Mouse (Mus musculus) embryo, embryonic 10 days (tissue): ENCODE data around the gene Zfp148.

Experiments used
- DNase-seq: peaks from one replicate; pipeline ENCODE4 v3.0.0-alpha.2; 2015; ENCODE audit warnings: low spot score

Zfp148 gene

DNA sequence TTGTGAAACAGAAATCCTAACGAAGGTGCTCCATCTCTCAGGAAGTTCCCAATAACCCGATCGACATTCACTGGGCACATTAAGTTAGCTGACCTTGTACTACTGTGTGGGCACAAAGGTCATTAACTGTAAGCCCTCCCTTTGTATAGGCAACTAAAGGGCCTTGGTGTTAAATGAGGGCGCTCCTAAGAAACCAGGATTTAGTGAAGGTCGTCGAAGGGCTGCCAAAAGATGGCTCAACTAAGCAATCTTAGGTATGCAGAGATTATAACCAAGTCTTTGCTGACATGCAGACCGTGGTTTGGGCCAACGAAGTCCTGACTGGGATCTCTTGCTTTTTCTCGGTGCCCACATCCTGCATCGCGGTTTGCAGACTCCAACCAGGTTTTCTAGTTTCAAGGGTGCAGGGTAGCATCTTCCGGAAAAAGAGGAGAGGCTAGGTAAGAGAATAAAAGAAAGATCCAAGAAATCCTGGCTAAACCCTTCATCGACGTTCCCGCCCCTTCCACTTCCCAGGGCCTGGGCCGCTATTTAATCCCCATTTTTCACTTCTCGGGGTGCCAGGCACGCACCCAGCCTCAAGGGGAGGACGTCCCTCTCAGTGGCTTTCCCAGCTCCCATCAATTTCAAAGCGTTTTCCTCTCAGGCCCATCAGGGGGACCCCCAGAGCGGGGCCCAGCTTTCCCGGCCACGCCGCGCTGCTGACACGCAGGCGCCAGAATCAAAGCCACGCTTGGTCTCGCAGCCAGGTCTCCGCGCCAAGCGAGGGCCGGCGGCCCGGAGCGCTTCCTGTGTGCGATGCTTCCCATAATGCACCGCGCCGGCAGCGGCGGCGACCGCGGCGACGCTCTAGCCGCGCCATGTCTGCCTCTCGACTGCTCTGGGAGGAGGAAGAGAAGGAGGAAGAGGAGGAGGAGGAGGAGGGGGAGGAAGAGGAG, at the start of gene Zfp148:
TSS of gene Zfp148 (plus strand) at position 893 of the 938 bp plus-strand sequence.
- DNase-seq = peak; percentile 94

GRCm38 (mm10) chr16:33333015-33333414, 47.6 kb upstream of the Zfp148 start:
- no peak for DNase-seq

DNA sequence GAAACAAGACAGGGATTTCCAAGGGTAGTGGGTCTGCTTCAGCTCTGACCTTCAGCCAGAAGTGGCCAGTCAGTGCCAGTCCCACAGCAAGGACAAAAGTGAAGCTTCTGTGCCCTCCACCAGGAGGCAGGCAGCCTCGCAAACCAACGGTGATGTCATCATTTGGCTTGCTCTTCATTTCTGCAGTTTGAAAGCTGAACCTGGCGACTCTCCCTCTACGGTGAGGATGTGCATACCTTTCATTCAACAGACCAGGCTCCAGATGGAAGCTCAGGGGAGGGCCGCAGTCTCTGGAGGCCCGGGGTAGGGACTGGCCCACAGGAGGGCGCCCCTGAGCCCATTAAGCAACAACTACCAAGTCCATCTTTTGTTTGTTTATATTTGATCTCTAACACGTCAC, 43.5 kb upstream of the Zfp148 start:
- DNase-seq = peak; percentile 74

DNA sequence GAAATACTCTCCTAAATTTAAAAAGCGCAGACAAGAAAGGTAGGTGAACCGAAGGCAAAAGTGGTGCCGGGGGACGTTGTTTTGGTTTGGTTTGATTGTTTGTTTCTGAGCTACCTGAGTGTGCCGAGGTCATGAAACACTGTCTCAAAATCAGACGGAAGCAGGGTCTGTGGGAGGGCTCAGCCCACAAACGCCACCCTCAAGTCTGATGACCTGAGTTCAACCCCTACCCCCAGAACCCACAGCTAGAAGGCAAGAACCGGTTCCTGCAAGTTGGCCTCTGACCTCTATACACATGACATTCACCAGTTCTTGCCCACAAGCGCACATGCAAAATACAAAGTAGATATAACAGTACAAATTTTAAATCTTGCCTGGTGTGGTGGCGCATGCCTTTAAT, 43.0 kb upstream of the Zfp148 start:
- no peak for DNase-seq

GRCm38 (mm10) chr16:33338492-33338891, 42.1 kb upstream of the Zfp148 start:
- DNase-seq = no peak

DNA sequence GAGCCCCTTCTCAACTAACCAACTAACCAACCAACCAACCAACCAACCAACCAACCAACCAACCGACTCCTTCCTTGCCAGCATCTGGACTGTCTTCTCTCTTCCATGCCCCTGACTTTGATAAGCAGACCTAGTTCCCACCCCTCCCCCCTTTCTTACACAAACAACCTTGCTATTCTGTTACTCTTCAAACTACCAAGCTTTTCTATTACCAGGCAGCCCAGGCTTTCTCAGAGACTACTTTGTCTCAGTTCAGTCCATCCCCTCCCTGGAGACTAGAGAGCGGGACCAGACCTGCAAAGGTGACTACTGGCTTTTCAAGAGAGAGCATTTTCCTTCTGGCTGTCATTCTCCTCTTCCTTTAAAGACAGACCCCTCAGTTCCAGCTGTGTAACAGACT, 41.2 kb upstream of the Zfp148 start:
- no peak for DNase-seq

DNA sequence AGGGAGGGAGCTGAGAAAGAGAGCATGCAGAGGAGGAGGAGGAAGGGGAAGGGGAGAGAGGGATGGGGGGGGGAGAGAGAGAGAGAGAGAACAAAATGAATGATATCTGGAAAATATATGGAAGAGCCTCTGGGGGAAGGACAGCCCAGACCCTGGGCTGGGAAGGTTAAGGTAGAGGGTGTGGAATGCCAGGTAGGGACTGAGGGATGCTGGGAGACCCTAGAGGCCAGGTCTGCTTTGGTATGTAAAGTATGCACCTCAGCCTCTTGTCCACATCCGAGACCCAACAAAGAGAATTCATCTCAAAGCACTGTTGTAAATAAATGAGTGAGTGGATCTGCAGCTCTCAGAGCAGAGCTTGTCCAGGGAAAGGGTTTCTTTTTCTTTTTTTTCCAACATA, 38.3 kb upstream of the Zfp148 start:
- DNase-seq = no peak

GRCm38 (mm10) chr16:33343106-33343505, 37.5 kb upstream of the Zfp148 start:
- no peak for DNase-seq

DNA sequence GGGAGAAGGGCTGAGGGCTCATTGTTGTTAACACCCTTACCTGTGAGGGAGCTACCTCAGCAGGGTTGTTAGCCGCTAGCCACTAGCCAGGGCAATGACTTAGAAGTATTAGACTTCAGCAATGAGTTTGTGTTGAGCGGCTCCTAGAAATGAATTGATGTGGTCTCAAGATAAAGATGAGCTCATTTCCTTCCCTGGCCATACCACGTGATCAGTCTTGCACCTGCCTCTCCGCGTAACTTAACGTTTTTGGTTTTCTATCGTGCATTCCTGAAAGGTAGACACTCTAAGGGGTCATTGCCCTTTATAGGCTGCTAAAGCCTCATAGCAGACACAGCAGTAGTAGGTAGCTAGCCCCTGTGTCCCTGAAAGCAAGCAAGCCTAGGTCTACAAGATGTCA, 37.0 kb upstream of the Zfp148 start:
- no peak for DNase-seq

GRCm38 (mm10) chr16:33344379-33344778, 36.3 kb upstream of the Zfp148 start:
- no peak for DNase-seq

GRCm38 (mm10) chr16:33344875-33345274, 35.8 kb upstream of the Zfp148 start:
- no peak for DNase-seq

- peak; percentile 35 for DNase-seq
These were observed 34.3 kb upstream of the Zfp148 start for GRCm38 (mm10) chr16:33346376-33346775.

GRCm38 (mm10) chr16:33347134-33347533, 33.5 kb upstream of the Zfp148 start:
- no peak for DNase-seq

- no peak for DNase-seq
These were observed 22.8 kb upstream of the Zfp148 start for GRCm38 (mm10) chr16:33357805-33358204.

- no peak for DNase-seq
These were observed 14.9 kb upstream of the Zfp148 start for GRCm38 (mm10) chr16:33365772-33366171.

DNA sequence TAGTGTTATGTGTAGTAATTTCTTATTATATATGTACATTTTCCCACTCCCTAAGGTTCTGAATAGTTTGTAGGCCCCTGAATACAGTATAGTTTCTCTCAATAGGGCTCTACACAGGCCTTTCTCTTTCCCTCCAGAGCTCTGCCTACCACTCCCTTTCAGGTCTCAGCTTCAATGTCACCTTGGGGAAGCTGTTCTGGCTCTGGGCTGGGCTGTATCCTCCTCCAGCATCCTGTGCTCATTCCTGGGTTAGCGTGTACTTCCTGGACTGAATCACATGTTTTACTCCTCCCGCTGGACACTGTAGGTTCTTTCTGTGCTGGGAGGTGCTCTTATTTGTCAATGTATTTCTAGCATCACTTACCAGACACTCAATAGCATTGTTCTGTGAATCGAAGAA, 12.0 kb upstream of the Zfp148 start:
- no peak for DNase-seq

DNA sequence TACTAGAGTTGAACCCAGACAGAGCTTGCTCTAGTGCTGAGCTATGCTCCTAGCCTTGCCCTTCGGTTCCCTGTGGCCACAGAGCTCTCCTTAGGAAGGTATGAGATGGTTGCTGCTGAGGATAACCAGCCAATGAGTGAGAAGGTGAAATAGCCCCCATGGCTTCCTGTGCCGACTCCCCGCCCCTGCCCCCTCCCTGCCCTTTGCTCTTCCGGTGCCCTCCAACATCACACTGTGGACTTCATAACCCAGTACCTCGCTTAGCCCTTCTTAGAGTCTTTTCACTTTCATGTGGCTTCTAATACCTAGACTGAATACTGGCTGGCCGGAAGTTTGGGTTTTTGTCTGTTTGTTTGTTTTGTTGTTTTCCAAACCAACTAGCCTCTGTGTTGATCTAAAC, 9.8 kb upstream of the Zfp148 start:
- DNase-seq = no peak

- DNase-seq = no peak
These were observed 8.0 kb upstream of the Zfp148 start for GRCm38 (mm10) chr16:33372611-33373010.

GRCm38 (mm10) chr16:33373326-33373725, 7.3 kb upstream of the Zfp148 start:
- DNase-seq = no peak

DNA sequence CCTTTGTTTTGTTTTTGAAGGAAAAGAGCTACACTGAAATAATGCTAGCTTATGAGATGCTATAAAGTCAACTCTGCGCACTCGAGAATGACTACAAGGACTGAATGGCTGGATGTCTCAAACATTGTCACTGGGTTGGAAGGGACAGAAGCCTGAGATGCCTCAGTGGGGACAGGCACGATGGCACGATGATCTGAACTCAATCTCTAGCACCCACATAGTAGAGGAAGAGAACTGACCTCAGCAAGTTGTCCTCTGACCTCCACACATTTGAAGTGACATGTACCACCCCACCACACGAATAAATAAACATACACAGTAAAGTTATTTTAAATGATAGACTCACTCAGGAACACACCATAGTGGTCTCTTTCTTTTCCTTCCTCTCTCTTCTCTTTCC, 4.4 kb upstream of the Zfp148 start:
- no peak for DNase-seq

GRCm38 (mm10) chr16:33379219-33379943, 1.3 kb upstream of the Zfp148 start:
- DNase-seq = no peak

DNA sequence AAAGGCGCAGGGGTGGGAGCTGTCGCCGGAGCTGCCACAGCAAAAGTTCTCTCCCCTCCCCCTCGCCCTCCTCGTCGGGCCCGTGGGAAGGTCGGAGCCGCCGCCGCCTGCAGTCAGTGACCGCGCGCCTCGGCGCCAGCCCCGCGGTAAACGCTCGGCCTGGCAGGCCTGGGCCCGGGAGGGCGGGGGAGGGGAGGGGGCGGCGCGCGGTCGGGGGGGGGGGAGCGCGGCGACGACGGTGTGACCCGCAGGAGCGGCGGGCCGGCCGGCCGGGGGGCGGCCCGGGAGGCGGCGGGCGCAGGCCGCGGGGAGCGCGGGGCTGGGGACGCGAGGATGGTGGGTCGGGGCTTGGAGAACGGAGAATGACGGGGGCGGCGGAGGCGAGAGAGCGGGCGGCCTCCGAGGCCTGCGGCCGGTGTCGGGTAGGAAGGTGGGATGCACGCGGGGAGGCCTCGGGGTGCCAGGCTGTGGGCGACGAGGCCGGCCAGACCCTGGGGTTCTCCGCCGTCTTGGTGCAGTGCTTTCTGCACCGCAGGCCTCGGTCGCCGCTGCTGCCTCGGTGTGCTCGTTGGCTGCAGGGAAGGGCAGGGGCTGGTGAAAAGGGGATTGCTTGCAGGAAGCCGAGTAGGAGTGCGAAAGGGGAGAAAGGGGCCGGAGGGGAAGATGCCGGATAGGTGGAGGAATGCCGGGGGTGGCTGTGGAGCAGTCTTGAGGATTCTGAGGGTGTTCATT, 412 bp downstream of the Zfp148 start:
- peak; percentile 65 for DNase-seq
